Mouse (Mus musculus): ENCODE data around the gene Proca1. TPM values are rescaled to one million over a fixed set of nuclear protein-coding genes. Genes with fewer than 3 reads are reported as not detected.
"Not testable (repeated sequence)": the region's sequence is repeated elsewhere in the genome, so short reads cannot be mapped to it uniquely, and the experiment has no call there.

Proca1 gene
- polyA plus RNA-seq, 1 experiment from 2014 or later = 3.3 TPM

DNA sequence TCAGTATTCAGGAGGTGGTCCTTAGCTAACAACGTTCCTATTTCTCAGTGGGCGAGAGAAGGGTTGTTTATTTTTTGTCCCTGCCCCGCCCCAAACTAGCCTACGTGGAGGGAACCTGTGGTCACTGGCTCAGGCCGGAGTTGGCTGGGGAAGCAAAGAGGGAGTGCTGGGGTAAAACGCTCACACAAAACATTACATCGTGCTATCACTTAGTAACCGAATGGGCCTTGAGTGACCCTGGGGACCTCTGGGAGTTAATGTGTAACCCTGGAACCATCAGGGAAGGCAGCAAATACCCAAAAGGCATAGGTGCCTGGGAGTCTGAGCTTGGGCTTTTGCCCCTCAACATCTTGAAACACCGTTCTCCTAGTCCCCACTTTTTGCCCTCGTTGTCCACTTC lies 15.8 kb upstream of the Proca1 start:
- H3K27ac ChIP-seq = peak overlapping the region; percentile 87; the same call in 1 of the 2 replicates
- H3K9me3 ChIP-seq = no peaks in the 10 kb centered on the region
- H3K4me2 ChIP-seq = peak overlapping the region; percentile 71
- H3K4me3 ChIP-seq = peak overlapping the region; percentile 55
- 2% methylated on average over 10 of the region's 10 CpGs for WGBS
- H3K36me3 ChIP-seq = peaks cover 32% of the 10 kb centered on the region
- H3K9ac ChIP-seq = peak overlapping the region; percentile 78; the same call in 1 of the 2 replicates
- ATAC-seq (ENCODE audit: low FRiP score) = no peak
- H3K4me1 ChIP-seq (replicated peaks) = peaks cover 63% of the 10 kb centered on the region
- H3K27me3 ChIP-seq = peaks cover 3% of the 10 kb centered on the region; the same call in 1 of the 2 replicates

DNA sequence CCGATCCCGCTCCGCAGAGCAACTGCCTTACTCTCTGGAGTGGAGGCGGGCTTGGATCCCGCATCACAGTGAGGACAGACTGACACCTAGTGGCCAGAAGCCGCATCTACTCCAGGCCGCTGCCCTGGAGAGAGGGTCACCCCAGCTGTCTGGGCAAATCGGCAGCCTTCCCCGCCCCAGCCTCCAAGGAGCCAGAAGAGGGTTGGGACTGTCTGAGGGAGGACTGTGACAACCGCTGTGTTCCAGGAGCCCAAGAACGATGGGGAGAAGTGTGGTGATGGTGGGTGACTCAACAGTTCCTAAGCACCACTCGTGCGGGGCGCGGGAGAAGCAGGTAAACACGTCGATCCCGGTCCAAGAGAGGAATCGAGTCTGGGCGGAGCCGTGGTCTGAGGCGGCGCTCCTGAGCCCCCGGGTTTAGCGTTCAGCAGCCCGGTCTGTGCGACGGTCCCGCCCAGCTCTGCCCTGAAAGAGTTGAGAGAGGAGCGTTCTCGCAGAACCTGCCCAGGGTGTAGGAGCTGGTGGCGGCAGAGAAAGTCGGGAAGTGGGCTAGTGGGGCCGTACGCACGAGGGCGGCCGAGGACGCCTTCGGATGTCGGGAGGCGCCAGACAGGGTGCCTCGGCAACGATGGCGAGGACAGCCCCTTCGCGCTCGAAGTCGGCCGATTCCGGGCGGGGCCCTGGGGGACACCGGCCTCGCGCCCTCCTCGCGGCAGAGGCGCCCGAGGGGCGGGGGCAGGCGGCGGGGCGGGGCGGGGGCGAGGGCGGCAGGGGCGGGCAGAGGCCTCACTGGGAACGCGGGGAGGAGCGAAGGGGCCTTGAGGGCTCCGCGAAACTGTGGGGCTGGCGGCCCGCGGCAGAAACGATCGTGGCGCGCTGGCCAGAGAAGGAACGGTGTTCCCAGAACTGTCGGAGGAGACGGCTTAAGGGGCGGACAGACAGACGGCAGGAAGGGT lies 15.0 kb upstream of the Proca1 start:
- H3K4me1 ChIP-seq (replicated peaks) = peaks cover 64% of the 10 kb centered on the region
- H3K9me3 ChIP-seq = no peaks in the 10 kb centered on the region
- peak overlapping the region; percentile 55 for H3K4me3 ChIP-seq
- peak overlapping the region; percentile 71 for H3K4me2 ChIP-seq
- under 1% methylated on average over 68 of the region's 84 CpGs for WGBS
- H3K9ac ChIP-seq = peak overlapping the region; percentile 78
- peak; percentile 87 for ATAC-seq (ENCODE audit: low FRiP score)
- H3K36me3 ChIP-seq = peaks cover 32% of the 10 kb centered on the region
- peaks cover 3% of the 10 kb centered on the region; the same call in 1 of the 2 replicates for H3K27me3 ChIP-seq
- H3K27ac ChIP-seq = peak overlapping the region; percentile 87

DNA sequence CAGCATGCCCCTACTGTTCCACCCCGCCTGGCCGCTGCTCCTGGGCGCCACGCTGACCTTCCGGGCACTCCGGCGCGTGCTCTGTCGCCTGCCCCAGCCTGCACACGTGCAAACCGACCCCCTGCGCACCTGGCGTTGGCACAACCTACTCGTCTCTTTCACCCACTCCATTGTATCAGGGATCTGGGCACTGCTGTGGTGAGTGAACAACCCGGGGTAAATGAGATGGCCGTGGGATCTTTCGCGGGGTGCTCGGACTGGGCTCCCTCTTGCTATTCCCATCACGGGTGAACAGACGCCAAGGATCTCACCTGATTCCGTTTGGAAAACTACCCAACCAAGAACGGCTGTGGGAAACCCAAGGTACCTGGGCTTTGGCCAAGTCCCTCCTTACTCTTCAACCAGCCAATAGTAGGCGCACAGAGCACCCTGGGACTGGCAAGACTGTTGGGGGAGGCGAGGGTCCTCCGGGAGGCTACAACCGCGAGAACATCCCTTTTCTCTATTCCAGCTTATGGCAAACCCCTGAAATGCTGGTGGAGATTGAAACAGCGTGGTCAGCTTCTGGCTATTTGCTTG lies 14.2 kb upstream of the Proca1 start:
- peak overlapping the region; percentile 71 for H3K4me2 ChIP-seq
- peaks cover 3% of the 10 kb centered on the region; the same call in 1 of the 2 replicates for H3K27me3 ChIP-seq
- H3K9me3 ChIP-seq = no peaks in the 10 kb centered on the region
- H3K9ac ChIP-seq = peak overlapping the region; percentile 78
- H3K27ac ChIP-seq = peak overlapping the region; percentile 87
- H3K4me1 ChIP-seq (replicated peaks) = peaks cover 67% of the 10 kb centered on the region
- 2% methylated on average over 29 of the region's 29 CpGs for WGBS
- H3K4me3 ChIP-seq = peak overlapping the region; percentile 55
- no peak for ATAC-seq (ENCODE audit: low FRiP score)
- peaks cover 32% of the 10 kb centered on the region for H3K36me3 ChIP-seq

DNA sequence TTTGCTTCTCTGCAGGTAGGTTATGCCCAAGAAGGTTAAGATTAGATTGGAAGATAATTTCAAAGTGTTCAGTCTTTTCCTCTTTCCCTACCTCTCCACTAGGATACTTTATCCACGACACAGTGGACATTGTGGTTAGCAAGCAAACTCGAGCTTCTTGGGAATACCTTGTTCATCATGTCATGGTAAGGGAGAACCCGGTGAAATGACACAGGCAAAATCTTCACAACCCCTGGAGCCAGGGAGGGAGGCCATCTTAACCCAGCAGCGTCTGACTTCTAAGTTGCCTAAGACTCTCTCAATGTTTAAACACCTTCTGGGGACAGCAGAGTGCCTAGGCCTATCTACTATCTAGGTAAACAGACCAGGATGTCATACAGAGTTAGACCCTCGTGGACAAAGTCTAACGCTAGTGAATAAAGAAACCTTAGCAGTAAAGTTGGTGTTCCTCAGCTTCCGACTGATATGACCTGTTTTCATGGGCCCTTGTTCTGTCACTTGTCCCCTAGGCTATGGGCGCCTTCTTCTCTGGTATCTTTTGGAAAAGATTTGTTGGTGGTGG lies 13.7 kb upstream of the Proca1 start:
- 35% methylated on average over 8 of the region's 8 CpGs for WGBS
- Histone ChIP-seq H3K9ac (peak overlapping the region; percentile 78; the same call in 1 of the 2 replicates), H3K27ac (peak overlapping the region; percentile 87; the same call in 1 of the 2 replicates)

DNA sequence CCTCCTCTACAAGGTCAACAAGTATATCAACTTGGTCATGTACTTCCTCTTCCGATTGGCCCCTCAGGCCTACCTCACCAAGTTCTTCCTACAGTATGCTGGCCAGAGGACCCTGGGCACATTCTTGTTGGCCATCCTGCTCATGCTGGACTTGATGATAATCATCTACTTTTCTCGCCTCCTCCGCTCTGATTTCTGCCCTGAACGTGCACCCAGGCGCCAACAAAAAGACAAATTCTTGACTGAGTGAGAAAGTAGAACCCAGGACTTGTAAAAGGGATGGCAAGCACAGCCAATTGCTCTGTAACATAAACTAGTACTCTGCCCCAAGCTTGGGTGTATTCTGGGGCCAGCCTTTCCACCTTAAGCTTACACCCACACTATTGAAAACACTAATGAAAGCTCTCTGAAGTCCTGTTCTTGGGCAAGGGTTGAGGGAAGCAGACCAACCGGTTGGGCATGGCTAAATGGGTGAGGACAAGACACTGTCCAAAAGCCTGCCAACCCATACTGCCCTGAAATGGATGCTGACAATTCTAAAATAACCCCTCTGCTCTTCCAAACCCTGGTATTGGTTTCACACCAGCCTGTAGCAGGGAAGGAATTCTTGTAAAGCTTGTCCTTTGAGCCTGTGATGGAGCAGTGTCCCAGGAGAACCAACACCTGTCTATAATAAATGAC lies 13.0 kb upstream of the Proca1 start:
- no peaks in the 10 kb centered on the region for H3K9me3 ChIP-seq
- H3K4me2 ChIP-seq = no peak overlapping the region
- H3K4me3 ChIP-seq = 0 out of 2 replicates have a peak overlapping the region, but pooled peaks have one; percentile 9
- ATAC-seq (ENCODE audit: low FRiP score) = no peak
- no peak overlapping the region for H3K27ac ChIP-seq
- peaks cover 32% of the 10 kb centered on the region for H3K36me3 ChIP-seq
- H3K4me1 ChIP-seq (replicated peaks) = peaks cover 69% of the 10 kb centered on the region
- H3K27me3 ChIP-seq = peaks cover 3% of the 10 kb centered on the region; the same call in 1 of the 2 replicates
- WGBS = 80% methylated on average over 6 of the region's 6 CpGs
- H3K9ac ChIP-seq = no peak overlapping the region; the same call in 1 of the 2 replicates

More for the DNA sequence above, 13.7 kb upstream of the Proca1 start:
- Histone ChIP-seq H3K27me3 (peaks cover 3% of the 10 kb centered on the region; the same call in 1 of the 2 replicates), H3K9me3 (no peaks in the 10 kb centered on the region), H3K36me3 (peaks cover 32% of the 10 kb centered on the region), H3K4me1 (replicated peaks) (peaks cover 69% of the 10 kb centered on the region), H3K4me2 (peak overlapping the region; percentile 71), H3K4me3 (peak overlapping the region; percentile 55)
- no peak for ATAC-seq (ENCODE audit: low FRiP score)

DNA sequence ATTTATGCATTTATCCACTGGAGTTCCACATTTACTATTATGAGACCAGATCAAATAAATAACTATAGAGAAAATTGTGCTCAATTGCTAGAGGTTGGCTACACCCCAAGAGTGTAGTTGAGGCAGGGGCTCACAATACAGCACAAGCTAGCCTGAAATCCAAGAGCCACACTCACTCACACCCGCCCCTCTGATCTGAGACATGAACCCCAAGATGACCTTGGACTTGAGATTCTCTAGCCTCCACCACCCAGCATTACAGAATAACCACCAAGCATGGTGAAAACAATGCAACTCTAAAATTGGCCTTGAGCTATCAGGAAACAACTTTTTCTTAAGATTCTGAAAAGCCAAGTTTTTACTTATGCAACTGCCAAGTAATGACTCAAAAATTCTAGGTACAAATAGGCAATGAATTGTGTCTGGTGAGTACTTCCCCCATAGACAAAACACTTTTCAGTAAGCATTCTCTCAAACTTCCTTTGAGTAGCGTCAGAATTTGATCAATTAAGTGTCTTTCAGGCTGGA lies 11.3 kb upstream of the Proca1 start:
- H3K9me3 ChIP-seq = no peaks in the 10 kb centered on the region
- peaks cover 59% of the 10 kb centered on the region for H3K4me1 ChIP-seq (replicated peaks)
- peak overlapping the region; percentile 81 for H3K4me3 ChIP-seq
- 57% methylated on average over 2 of the region's 2 CpGs for WGBS
- ATAC-seq (ENCODE audit: low FRiP score) = no peak
- H3K27me3 ChIP-seq = peaks cover 3% of the 10 kb centered on the region; the same call in 1 of the 2 replicates
- H3K4me2 ChIP-seq = peak overlapping the region; percentile 82
- peak overlapping the region; percentile 93 for H3K9ac ChIP-seq
- H3K36me3 ChIP-seq = peaks cover 32% of the 10 kb centered on the region
- H3K27ac ChIP-seq = no peak overlapping the region

DNA sequence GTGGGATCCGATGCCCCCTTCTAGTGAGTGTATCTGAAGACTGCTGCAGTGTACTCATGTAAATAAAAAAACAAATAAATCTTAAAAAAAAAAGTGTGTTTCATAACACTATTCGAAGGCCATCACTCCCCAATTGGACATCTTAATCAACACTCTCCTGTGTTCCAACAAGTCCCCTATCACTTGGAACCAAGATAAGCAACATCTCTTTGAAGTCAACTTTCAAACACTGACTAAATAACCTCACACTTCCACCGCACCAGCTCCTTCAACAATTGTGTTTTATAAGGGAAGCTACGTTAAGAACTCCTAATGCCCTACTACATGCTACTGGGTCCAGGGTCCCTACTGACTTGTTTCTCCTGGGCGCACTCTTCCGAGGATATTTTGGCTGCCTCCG lies 10.7 kb upstream of the Proca1 start:
- H3K4me1 ChIP-seq (replicated peaks) = peaks cover 54% of the 10 kb centered on the region
- WGBS = 10% methylated on average over 7 of the region's 7 CpGs

DNA sequence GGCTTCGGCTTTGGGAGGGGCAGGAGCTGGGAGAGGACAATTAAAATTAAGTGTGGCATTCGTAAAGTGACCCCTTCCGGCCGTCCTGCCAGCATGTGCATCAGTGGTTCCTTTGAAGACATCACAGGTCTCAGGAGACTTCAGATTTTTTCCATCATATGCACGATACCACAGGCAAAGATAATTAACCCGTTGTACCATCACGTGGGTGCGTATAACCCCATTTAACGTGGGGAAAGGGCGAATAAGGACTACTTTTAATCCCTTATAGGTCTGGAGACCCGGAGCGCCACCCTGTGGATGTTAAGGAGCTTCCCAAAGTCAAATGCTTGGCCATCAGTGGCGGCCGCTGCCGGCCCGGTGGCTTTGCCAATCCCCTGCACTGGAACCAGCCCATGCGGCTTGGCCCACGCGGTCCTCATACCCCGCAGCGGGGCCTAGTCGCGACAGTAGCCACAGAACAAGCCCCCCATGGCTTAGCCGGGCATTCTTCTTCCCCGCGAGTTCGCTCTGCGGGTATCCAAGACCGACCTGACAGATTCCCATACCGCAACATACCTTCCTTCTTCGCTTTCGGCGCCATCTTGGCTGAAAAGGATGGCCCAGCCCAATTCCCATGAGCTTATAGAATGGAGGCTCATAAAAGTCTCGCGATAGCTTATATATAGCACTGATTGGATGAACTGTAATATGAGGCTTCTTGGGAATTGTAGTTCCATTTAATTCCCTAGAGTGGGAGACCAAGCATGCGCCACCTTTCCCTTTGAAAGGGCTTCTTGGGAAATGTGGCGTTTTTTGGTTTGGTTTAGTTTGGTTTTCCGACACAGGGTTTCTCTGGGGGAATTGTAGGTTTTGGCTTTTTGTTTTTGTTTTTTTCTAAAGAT lies 10.0 kb upstream of the Proca1 start, which contains the start of gene Rpl23a:
Rpl23a (minus strand) TSS at position 624 of the 884 bp plus-strand sequence.
- under 1% methylated on average over 38 of the region's 38 CpGs for WGBS
- peak; percentile 95 for ATAC-seq (ENCODE audit: low FRiP score)

More for the DNA sequence above, 10.7 kb upstream of the Proca1 start:
- peaks cover 32% of the 10 kb centered on the region for H3K36me3 ChIP-seq
- peak overlapping the region; percentile 97 for H3K27ac ChIP-seq
- H3K4me3 ChIP-seq = peak overlapping the region; percentile 81
- H3K9ac ChIP-seq = peak overlapping the region; percentile 93
- no peaks in the 10 kb centered on the region for H3K9me3 ChIP-seq
- 0 out of 2 replicates have a peak, but pooled peaks cover 3% of the 10 kb centered on the region for H3K27me3 ChIP-seq
- ATAC-seq (ENCODE audit: low FRiP score) = no peak
- peak overlapping the region; percentile 82 for H3K4me2 ChIP-seq

DNA sequence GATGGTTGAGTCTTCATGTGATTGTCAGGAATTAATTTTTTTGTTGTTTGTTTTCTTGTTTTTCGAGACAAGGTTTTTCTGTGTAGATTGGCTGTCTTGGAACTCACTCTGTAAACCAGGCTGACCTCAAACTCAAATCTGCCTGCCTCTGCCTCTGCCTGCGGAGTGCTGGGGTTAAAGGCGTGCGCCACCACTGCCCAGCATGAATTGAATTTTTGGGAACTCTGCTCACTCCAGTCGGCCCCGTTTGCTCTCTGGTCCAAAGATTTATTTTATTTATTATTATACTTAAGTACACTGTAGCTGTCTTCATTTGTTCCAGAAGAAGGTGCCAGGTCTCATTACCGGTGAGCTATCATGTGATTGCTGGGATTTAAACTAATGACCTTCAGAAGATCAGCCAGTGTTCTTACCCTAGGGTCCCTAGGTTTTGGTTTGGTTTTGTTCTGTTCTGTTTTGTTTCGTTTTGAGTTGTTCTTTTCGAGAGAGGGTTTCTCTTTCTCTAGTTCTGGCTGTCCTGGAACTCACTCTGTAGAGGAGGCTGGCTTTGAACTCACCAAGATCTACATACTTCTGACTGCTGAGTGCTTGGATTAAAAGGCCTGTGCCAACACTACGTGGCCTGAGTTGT lies 9.2 kb upstream of the Proca1 start:
- no peaks in the 10 kb centered on the region for H3K9me3 ChIP-seq
- 59% methylated on average over 10 of the region's 10 CpGs for WGBS
- H3K36me3 ChIP-seq = peaks cover 32% of the 10 kb centered on the region
- H3K4me2 ChIP-seq = peak overlapping the region; percentile 82
- peaks cover 46% of the 10 kb centered on the region for H3K4me1 ChIP-seq (replicated peaks)
- peak overlapping the region; percentile 71 for H3K27ac ChIP-seq
- H3K4me3 ChIP-seq = peak overlapping the region; percentile 81
- ATAC-seq (ENCODE audit: low FRiP score) = peak; percentile 9; the same call in 1 of the 2 replicates
- H3K9ac ChIP-seq = peak overlapping the region; percentile 56; the same call in 1 of the 2 replicates
- 0 out of 2 replicates have a peak, but pooled peaks cover 3% of the 10 kb centered on the region for H3K27me3 ChIP-seq

More for the DNA sequence above, 10.0 kb upstream of the Proca1 start, which contains the start of gene Rpl23a:
- Histone ChIP-seq H3K4me3 (peak within 1 kb of the TSS; percentile 81), H3K36me3 (peaks cover 32% of the 10 kb centered on the region), H3K27me3 (0 out of 2 replicates have a peak, but pooled peaks cover 3% of the 10 kb centered on the region), H3K4me2 (peak within 1 kb of the TSS; percentile 82), H3K4me1 (replicated peaks) (peaks cover 53% of the 10 kb centered on the region), H3K9me3 (no peaks in the 10 kb centered on the region), H3K9ac (peak within 1 kb of the TSS; percentile 93), H3K27ac (peak within 1 kb of the TSS; percentile 97)

DNA sequence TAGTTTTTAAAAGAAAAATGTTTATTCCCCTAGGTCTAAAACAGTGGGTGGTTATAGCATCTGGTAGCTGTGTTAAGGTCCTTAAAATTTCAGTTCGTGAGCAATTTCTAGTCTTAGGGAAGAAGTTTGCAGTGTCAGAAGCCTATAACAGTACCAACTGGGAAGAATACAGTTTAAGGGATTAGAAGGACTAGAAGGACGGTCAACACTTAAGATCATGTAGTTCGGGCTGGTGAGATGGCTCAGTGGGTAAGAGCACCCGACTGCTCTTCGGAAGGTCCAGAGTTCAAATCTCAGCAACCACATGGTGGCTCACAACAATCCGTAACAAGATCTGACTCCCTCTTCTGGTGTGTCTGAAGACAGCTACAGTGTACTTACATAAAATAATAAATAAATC lies 8.5 kb upstream of the Proca1 start:
- ATAC-seq (ENCODE audit: low FRiP score); H3K9me3 ChIP-seq; H3K27ac ChIP-seq; H3K9ac ChIP-seq; H3K27me3 ChIP-seq; H3K4me3 ChIP-seq; H3K4me2 ChIP-seq: not testable (repeated sequence)
- H3K36me3 ChIP-seq = peaks cover 25% of the 10 kb centered on the region
- H3K4me1 ChIP-seq (replicated peaks) = peaks cover 46% of the 10 kb centered on the region
- 96% methylated on average over 6 of the region's 6 CpGs for WGBS

Data from hindbrain, embryonic 13.5 days (tissue).